In the genomic region with DNA sequence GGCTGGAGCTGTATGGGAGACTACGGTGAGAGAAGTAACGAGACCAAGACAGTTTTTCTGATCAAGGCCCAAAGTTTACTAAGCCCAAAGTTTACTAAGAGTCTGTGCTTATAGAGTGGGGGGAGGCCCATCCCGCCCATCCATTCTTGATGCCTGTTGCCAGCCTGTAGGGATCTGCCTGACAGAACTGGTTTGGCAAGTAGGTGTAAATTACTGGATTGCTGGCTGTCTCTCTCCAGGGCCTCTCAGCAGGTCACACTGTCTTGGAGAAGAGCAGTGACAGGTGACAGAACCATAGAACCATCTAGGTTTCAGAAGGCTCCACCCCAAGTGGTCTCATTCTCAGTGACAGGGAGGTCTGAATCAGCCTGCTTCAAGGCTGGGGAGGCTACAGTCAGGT, we compare ENCODE assay signal across 17 mouse cellular contexts.
"Had no signal": no experiment of that assay in that cellular context is flagged by ENCODE, and none has a peak within 500 bp of the region (broad histone marks: within the 10 kb centered on the region; RNA-seq: fewer than 3 reads in every experiment).

No protein-coding gene starts in this region.

- ATAC-seq: inflammation-experienced regulatory T-cells, adult 6 months; lung, postnatal 0 days; midbrain, embryonic 13.5 days; midbrain, embryonic 16.5 days had no signal

- DNase-seq: kidney, adult 2 months; kidney, postnatal 25 days; layer of hippocampus, postnatal 36 days; liver; liver, embryonic 13.5 days; lung, embryonic 14.5 days; thymus, postnatal 36 days had no signal

- H3K4me3 ChIP-seq: layer of hippocampus, adult 2 months; left cerebral cortex, adult 2 months; limb, embryonic 12.5 days; liver, embryonic 13.5 days; midbrain, embryonic 10.5 days; midbrain, embryonic 13.5 days had no signal

- H3K36me3 ChIP-seq: limb, embryonic 12.5 days; liver, embryonic 13.5 days; midbrain, embryonic 13.5 days had no signal

- H3K9ac ChIP-seq: limb, embryonic 12.5 days; liver, embryonic 13.5 days; lung, embryonic 14.5 days; midbrain, embryonic 13.5 days had no signal

- H3K27me3 ChIP-seq: limb, embryonic 12.5 days; liver, embryonic 13.5 days; midbrain, embryonic 13.5 days had no signal

- H3K9me3 ChIP-seq: limb, embryonic 12.5 days; liver, embryonic 13.5 days; midbrain, embryonic 10.5 days; midbrain, embryonic 13.5 days had no signal

- H3K4me1 ChIP-seq: liver, embryonic 13.5 days had no signal

- H3K4me2 ChIP-seq: limb, embryonic 12.5 days; liver, embryonic 13.5 days; lung, embryonic 14.5 days; midbrain, embryonic 13.5 days had no signal

- H3K27ac ChIP-seq: kidney, postnatal 0 days; layer of hippocampus, adult 2 months; left cerebral cortex, adult 2 months; limb, embryonic 12.5 days; liver, embryonic 13.5 days; macrophage; midbrain, embryonic 10.5 days; midbrain, embryonic 13.5 days had no signal
